Comparison of ENCODE assay signal across 23 mouse cellular contexts in genomic region chr14:32798355-32798754, GRCm38 (mm10). TPM values are rescaled to one million over a fixed set of nuclear protein-coding genes. Genes with fewer than 3 reads are reported as not detected.
DNase-seq lines count a peak whose midpoint lies in the region; ATAC-seq lines count a peak whose summit lies in the region.
"Had no signal": no experiment of that assay in that cellular context is flagged by ENCODE, and none has a peak within 500 bp of the region (broad histone marks: within the 10 kb centered on the region; RNA-seq: fewer than 3 reads in every experiment).

No protein-coding gene starts in this region.

- no peak overlapping the region for H3K9ac ChIP-seq in midbrain, embryonic 15.5 days
- H3K9ac ChIP-seq: embryonic facial prominence, embryonic 13.5 days; forebrain, embryonic 12.5 days; heart, embryonic 15.5 days; hindbrain, embryonic 14.5 days had no signal

- H3K27ac ChIP-seq in midbrain, embryonic 15.5 days, result no peak overlapping the region
- H3K27ac ChIP-seq: embryonic facial prominence, embryonic 13.5 days; forebrain, embryonic 12.5 days; heart, embryonic 15.5 days; hindbrain, embryonic 10.5 days; hindbrain, embryonic 14.5 days had no signal

- peak; percentile 14 for DNase-seq in CD4-positive, CD25-positive, alpha-beta regulatory T cell, adult 2 months (ENCODE audit: low read depth, low spot score)
- no peak for DNase-seq in frontal cortex, postnatal 36 days (ENCODE audit: low spot score in 2 of 2)
- DNase-seq in testis, postnatal 14 days (ENCODE audit: low spot score), result no peak
- DNase-seq: adrenal gland, postnatal 14 days; cerebellum, adult 11-12 months; cerebellum, adult 9-10 months; cerebellum, postnatal 25 days; gastrocnemius, postnatal 25 days; heart, adult 18-20 months; heart, postnatal 14 days had no signal

- H3K36me3 ChIP-seq in midbrain, embryonic 15.5 days (replicated peaks), result no peaks in the 10 kb centered on the region
- H3K36me3 ChIP-seq: embryonic facial prominence, embryonic 13.5 days; forebrain, embryonic 12.5 days; heart, embryonic 15.5 days; hindbrain, embryonic 10.5 days had no signal

- H3K4me3 ChIP-seq in midbrain, embryonic 15.5 days, result no peak overlapping the region
- H3K4me3 ChIP-seq: embryonic facial prominence, embryonic 13.5 days; forebrain, embryonic 12.5 days; heart, embryonic 15.5 days; hindbrain, embryonic 10.5 days had no signal

- no peak overlapping the region for H3K4me2 ChIP-seq in midbrain, embryonic 15.5 days
- H3K4me2 ChIP-seq: embryonic facial prominence, embryonic 13.5 days; forebrain, embryonic 12.5 days; heart, embryonic 11.5 days; heart, embryonic 15.5 days; hindbrain, embryonic 14.5 days had no signal

- no peaks in the 10 kb centered on the region for H3K9me3 ChIP-seq in midbrain, embryonic 15.5 days
- H3K9me3 ChIP-seq: embryonic facial prominence, embryonic 13.5 days; forebrain, embryonic 12.5 days; heart, embryonic 15.5 days; hindbrain, embryonic 10.5 days had no signal

- no peaks in the 10 kb centered on the region for H3K27me3 ChIP-seq in midbrain, embryonic 15.5 days (replicated peaks)
- H3K27me3 ChIP-seq: embryonic facial prominence, embryonic 13.5 days; forebrain, embryonic 12.5 days had no signal

- 91% methylated on average over 4 of the region's 4 CpGs for WGBS in midbrain, embryonic 15.5 days

- peaks cover 7% of the 10 kb centered on the region for H3K4me1 ChIP-seq in midbrain, embryonic 15.5 days
- H3K4me1 ChIP-seq: embryonic facial prominence, embryonic 13.5 days had no signal

- ATAC-seq in common myeloid progenitor, adult 5-6 weeks (replicated peaks; ENCODE audit: low read depth, poor library complexity, severe bottlenecking), result peak; percentile 64
- ATAC-seq in inflammation-experienced regulatory T-cells, adult 6 months, result peak; percentile 43
- ATAC-seq in midbrain, embryonic 15.5 days (replicated peaks), result no peak
- ATAC-seq: forebrain, embryonic 16.5 days had no signal

RNA-seq across cellular contexts. Expression of gene Tmem273, which starts 12.6 kb away (rescaled TPM):
- 2.3 and 5.5 TPM in 2 replicates for total RNA-seq in common myeloid progenitor, adult 5-6 weeks (2017)
- polyA plus RNA-seq in inflammation-experienced regulatory T-cells, adult 6 months (2017; shearing (Covaris generic)), result 1 to 10 TPM; 2.6 to 5.5 (median 3.6) TPM
- 0.19 and 0.27 TPM in 2 replicates for polyA plus RNA-seq in midbrain, embryonic 15.5 days (2015; fragmentation: Nextera tagmentation; extraction: Ambion mirVana)
- total RNA-seq: gastrocnemius, adult 18-20 months; gastrocnemius, postnatal 25 days; MEL had no signal

RNA-seq across cellular contexts. Expression of gene Fam170b, which starts 35.4 kb away (rescaled TPM):
- total RNA-seq in common myeloid progenitor, adult 5-6 weeks (2017), result not detected in 2 replicates
- polyA plus RNA-seq in inflammation-experienced regulatory T-cells, adult 6 months (2017; shearing (Covaris generic)), result not detected
- not detected in 2 replicates for polyA plus RNA-seq in midbrain, embryonic 15.5 days (2015; fragmentation: Nextera tagmentation; extraction: Ambion mirVana)
- total RNA-seq: adrenal gland, postnatal 14 days; gastrocnemius, adult 18-20 months; gastrocnemius, postnatal 25 days; heart, adult 18-20 months; heart, postnatal 14 days; MEL had no signal
- polyA plus RNA-seq: embryonic facial prominence, embryonic 13.5 days; forebrain, embryonic 12.5 days; forebrain, embryonic 16.5 days; frontal cortex, adult 2 months; heart, embryonic 11.5 days; hindbrain, embryonic 10.5 days; hindbrain, embryonic 14.5 days had no signal

RNA-seq across cellular contexts. Expression of gene Vstm4, which starts 58.2 kb away (rescaled TPM):
- not detected in 2 replicates for total RNA-seq in common myeloid progenitor, adult 5-6 weeks (2017)
- not detected for polyA plus RNA-seq in inflammation-experienced regulatory T-cells, adult 6 months (2017; shearing (Covaris generic))
- 10.9 and 13.3 TPM in 2 replicates for polyA plus RNA-seq in midbrain, embryonic 15.5 days (2015; fragmentation: Nextera tagmentation; extraction: Ambion mirVana)
- total RNA-seq: MEL had no signal

Comparison
In these comparisons a context has a peak if more than half of its experiments do, and no peak if none do; other contexts are left out.
1. RNA of gene Vstm4, which starts 58.2 kb away (polyA plus RNA-seq): 10.9 to 13.3 TPM in midbrain, embryonic 15.5 days; not detected in inflammation-experienced regulatory T-cells, adult 6 months; every median in the first group is over 10 times any median in the second.